Mouse (Mus musculus): Measurements from ENCODE around the gene Pon1.

- TF ChIP-seq POLR2A (IDR thresholded peaks at IDR 0.05; ENCODE audit: borderline replicate concordance, extremely low read depth, insufficient read depth, insufficient read length, poor library complexity, severe bottlenecking) (no peak), CTCF (IDR thresholded peaks at IDR 0.05; ENCODE audit: borderline replicate concordance, extremely low read depth, insufficient read depth, insufficient read length) (no peak)
These were observed 45.1 kb upstream of the Pon1 start for GRCm38 (mm10) chr6:5238799-5239198.
